Mouse (Mus musculus): Measurements from ENCODE around the gene Eno1. TPM values are rescaled to one million over a fixed set of nuclear protein-coding genes. Genes with fewer than 3 reads are reported as not detected.
"Not testable (repeated sequence)": the region's sequence is repeated elsewhere in the genome, so short reads cannot be mapped to it uniquely, and the experiment has no call there.

Eno1 gene
- total RNA-seq, 1 experiment from 2014 or later, result 200 TPM

DNA sequence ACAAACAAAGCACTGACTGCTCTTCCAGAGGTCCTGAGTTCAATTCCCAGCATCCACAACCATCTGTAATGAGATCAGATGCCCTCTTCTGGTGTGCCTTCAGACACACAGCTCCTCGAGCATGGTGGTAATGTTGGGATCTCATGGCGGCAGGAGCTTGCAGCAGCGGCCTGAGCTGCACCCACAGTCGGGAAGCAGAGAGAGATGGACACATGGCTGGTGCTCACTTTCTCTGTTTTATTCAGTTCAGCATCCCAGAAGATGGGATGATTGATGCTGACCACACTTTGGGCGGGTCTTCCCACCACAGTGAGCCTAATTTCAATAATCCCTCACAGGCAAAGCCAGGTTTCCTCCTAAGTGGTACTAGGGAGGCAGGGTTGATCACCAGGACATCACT, 39.0 kb downstream of the Eno1 start:
- no peak for ATAC-seq (replicated peaks; ENCODE audit: low read depth, poor library complexity, severe bottlenecking)

GRCm38 (mm10) chr4:150279336-150279735, 42.8 kb downstream of the Eno1 start:
- ATAC-seq (replicated peaks; ENCODE audit: low read depth, poor library complexity, severe bottlenecking), result not testable (repeated sequence)

- ATAC-seq (replicated peaks; ENCODE audit: low read depth, poor library complexity, severe bottlenecking), result no peak
Observed at GRCm38 (mm10) chr4:150280002-150280401, 43.5 kb downstream of the Eno1 start.

DNA sequence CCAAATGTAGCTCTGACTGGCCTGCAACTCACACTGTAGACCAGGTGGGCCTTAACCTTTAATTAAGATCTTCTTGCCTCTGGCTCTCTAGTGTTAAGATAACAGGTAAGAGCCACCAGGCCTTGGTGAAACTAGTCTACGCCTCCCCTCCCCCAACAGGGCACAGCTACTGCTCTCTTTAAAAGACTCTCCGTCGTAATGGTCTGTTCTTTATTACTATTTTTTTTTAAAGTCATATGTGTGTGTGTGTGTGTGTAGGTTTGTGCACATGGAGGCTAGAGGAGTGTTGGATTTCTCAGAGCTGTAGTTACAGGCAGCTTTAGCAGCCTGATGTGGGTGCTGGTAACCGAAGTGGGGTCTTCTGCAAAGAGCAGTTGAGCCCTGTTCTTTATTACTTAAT, 43.9 kb downstream of the Eno1 start:
- ATAC-seq (replicated peaks; ENCODE audit: low read depth, poor library complexity, severe bottlenecking), result no peak

- ATAC-seq (replicated peaks; ENCODE audit: low read depth, poor library complexity, severe bottlenecking), result peak; percentile 98
Observed at GRCm38 (mm10) chr4:150281018-150281761, 44.7 kb downstream of the Eno1 start, which contains the start of gene Rere. Gene Rere, plus strand, starts transcription at chr4:150281646.

DNA sequence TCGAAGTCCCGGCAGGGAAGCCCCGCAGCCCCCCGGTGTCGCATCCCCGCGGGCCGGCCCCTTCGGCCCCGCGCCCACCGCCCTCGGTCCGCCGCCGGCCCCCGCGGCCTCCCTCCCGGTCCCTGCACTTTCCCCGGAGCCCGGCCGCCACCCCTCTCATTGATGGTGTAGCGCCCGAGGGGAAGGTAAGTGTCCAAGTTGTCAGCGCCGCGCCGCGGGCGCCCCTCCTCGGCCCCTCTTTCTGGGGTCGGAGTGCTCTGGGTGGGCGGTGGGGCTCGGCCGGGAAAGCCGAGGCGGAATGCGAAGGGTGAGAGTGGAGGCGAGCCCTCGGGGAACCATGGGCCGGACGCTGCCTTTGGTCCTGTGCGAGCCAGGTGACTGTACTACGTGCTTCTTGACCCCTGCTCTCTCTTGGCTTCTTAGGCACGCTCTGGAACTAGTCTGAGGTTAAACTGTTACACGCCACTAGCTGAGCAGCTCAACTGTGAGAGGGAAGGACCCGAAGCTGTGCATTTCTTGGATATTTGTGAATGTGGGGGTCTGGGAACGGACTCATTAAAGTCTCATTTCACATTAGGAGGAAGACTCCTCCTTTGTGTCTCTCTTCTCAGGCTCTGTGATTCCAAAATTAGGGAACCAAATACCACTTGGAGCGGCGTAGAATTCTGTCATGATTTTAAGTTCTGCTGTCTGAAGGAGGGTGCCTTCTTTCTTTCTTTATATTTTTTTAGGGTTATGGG, 45.5 kb downstream of the Eno1 start:
- peak; percentile 36; the same call in 1 of the 2 replicates for ATAC-seq (replicated peaks; ENCODE audit: low read depth, poor library complexity, severe bottlenecking)

DNA sequence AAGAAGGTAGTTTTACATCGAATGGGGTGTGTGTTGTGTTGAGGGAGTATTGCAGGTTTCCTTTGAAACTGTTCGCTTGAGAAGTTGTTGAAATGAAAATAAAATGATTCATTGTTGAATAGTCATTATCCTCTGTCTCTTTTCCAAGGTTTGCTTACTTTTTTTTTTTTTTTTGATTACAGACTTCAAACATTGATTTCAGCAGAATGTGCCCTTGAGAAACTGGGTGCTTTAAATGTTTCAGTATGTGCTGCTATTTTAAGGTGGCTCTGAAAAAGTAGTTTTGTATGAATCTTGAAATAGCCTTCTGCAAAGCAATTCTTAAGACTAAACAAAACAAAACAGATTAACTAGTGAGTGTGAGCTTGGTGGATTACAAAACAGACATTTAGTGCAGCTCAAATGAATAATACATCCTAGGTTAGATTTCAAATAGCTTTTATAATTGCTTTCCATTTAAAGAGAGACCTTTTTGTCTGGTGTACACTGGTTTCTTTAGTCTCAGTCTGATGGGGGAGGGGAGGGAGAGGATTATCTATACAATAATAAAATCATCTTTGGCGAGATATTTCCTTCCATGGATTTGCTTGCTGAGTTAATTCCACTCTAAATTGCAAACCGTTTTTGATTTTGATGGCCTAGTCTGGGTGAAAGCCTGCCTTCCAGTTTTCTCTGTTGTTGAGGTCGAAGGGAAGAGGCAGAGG, 46.3 kb downstream of the Eno1 start:
- no peak for ATAC-seq (replicated peaks; ENCODE audit: low read depth, poor library complexity, severe bottlenecking)

DNA sequence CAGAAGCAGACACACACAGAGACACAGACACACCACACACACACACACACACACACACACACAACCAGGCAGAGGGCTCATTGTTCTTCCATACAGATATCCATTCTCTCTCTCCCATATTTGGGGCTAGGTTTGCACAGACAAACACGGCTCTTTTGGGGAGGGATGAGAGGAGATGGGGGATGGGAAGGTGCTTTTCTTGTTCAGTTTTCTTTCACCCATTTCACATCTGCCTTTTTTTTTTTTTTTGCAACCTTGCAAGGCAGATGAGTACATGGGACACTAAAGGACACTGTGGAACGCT, 46.8 kb downstream of the Eno1 start:
- no peak for ATAC-seq (replicated peaks; ENCODE audit: low read depth, poor library complexity, severe bottlenecking)

DNA sequence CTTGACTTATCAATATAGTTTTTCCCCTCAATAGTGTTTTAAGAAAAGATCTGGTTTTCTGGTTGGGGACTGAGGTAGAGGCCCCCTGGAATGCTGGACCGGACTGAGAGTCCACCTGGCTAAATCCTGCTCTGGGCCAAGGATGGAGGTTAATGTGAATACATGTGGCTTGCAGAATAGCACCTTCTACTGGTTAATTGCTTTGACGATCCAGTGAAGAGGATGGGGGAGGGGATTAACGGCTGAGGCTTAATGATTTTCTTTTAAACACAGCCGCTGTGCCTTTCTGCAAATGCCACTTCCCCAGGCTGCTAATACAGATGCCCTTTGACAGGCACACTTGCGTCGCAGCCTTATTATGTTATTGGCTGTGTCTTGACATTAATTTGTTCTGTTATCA, 47.5 kb downstream of the Eno1 start:
- no peak for ATAC-seq (replicated peaks; ENCODE audit: low read depth, poor library complexity, severe bottlenecking)

DNA sequence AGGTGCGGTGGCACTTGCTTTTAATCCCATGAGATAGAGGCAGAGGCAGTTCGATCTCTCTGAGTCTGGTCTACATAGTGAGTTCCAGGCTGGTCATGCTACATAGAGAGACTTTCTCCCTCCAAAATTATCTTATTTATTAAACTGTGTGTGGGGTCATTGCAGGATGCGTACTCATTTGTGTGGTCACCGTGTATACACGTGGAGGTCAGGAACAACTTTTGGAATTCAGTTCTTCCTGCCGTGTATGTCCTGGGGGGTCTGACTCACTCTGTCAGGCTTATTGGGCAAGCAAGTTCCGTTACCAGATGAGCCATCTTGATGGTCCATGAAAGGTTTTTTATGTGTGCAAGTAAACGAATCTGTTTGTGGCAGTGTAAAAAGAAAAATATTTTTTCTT, 50.5 kb downstream of the Eno1 start:
- ATAC-seq (replicated peaks; ENCODE audit: low read depth, poor library complexity, severe bottlenecking), result no peak

- ATAC-seq (replicated peaks; ENCODE audit: low read depth, poor library complexity, severe bottlenecking), result not testable (repeated sequence)
Observed at GRCm38 (mm10) chr4:150287463-150287862, 50.9 kb downstream of the Eno1 start.

- ATAC-seq (replicated peaks; ENCODE audit: low read depth, poor library complexity, severe bottlenecking), result no peak
Observed at GRCm38 (mm10) chr4:150291900-150292299, 55.4 kb downstream of the Eno1 start.

GRCm38 (mm10) chr4:150294870-150295269, 58.3 kb downstream of the Eno1 start:
- ATAC-seq (replicated peaks; ENCODE audit: low read depth, poor library complexity, severe bottlenecking), result no peak

DNA sequence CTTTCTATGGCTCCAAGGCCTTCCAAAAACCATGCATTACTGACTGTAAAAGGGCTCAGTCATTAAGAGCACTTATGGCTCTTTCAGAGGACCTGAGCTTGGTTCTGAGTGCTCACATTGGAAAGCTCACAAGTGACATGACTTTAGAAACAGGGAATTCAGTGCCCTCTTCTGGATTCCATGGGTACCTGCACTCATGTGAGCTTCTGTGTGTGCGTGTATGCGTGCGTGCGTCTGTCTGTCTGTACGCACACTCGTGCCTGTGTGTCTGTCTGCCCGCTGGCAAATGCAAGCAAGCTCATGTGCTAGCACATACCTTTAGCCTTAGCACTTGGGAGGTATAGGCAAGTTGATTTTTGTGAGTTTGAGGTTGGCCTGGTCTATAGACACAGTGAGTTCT, 59.4 kb downstream of the Eno1 start:
- ATAC-seq (replicated peaks; ENCODE audit: low read depth, poor library complexity, severe bottlenecking), result 0 out of 2 replicates have a peak, but pooled peaks have one; percentile 45

Other genes starting within 250 kb of the Eno1 start
- 15.2 and 19.5 TPM in 2 replicates for gene H6pd, start 227.7 kb upstream of the Eno1 start, total RNA-seq (2017)
- 1.7 and 2.0 TPM in 2 replicates for gene Gpr157, start 149.4 kb upstream of the Eno1 start, total RNA-seq (2017)
- gene Slc2a5, start 117.4 kb upstream of the Eno1 start, total RNA-seq (2017), result not detected in 2 replicates
- not detected in 2 replicates for gene Slc2a7, start 87.7 kb upstream of the Eno1 start, total RNA-seq (2017)
- not detected in 2 replicates for gene Car6, start 35.4 kb upstream of the Eno1 start, total RNA-seq (2017)
- gene Rere, start 44.9 kb downstream of the Eno1 start, total RNA-seq (2017), result 21.2 and 45.1 TPM in 2 replicates